Mouse (Mus musculus) spleen, embryonic (tissue): ENCODE data around the gene Wdr18.

Source experiments
- CTCF ChIA-PET: fragments of 350-600 bp; sonication (Branson Sonifier 250); formaldehyde crosslinking; loops from one replicate; lab custom pipeline; 2022; lab: Charles Lee

Gene Wdr18

DNA sequence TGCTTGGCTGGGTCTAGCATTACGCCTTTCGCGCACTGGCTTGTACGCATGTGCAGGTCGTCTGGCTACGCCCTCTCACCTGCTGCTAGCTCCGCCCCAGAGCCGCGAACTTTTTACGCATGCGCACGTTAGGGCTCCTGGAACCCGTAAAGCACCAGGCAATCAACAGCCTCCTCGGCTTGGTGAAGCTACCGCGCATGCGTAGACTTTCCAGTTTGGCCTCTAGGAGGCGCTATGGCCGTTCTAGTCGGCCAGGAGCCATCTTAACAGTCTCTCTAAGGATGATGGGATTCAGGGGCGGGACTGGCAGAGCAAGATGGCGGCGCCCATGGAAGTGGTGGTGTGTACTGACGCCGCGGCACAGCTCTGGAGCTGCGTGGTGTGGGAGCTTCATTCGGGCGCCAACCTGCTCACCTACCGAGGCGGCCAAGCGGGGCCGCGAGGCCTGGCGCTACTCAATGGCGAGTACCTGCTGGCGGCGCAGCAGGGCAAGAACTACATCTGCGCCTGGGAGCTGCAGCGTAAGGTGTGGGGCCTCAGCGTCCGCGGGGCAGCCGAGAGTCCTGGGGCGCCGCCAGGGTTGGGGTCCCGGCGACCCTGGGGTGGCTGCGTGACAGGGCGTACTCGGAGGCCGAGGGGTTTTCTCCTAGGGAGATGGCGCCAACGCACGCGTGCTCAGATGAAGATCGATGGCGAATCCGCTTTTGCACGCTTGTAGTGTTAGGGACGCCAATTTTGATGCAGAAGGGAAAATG, at the start of gene Wdr18:
Gene Wdr18, plus strand, starts transcription at position 306 of the 755 bp plus-strand sequence.
- CTCF ChIA-PET, result interaction anchor here (0.7 to 1.0 kb wide), 2 partner anchors 20 to 24 kb away, joined by 4 to 7 read pairs; partner anchors contain the start of gene Tmem259

GRCm38 (mm10) chr10:79910556-79910955, 49.4 kb upstream of the Wdr18 start, which contains the start of gene Gm26602:
Gene Gm26602 (plus strand): TSS chr10:79910856.
- CTCF ChIA-PET, result interaction anchor here (0.6 to 1.8 kb wide), 3 partner anchors 12 to 76 kb away, joined by 3 to 8 read pairs (median 3); no protein-coding TSS in a partner anchor

- CTCF ChIA-PET, result no interaction called here
These were observed 47.5 kb upstream of the Wdr18 start for GRCm38 (mm10) chr10:79912412-79912811.

DNA sequence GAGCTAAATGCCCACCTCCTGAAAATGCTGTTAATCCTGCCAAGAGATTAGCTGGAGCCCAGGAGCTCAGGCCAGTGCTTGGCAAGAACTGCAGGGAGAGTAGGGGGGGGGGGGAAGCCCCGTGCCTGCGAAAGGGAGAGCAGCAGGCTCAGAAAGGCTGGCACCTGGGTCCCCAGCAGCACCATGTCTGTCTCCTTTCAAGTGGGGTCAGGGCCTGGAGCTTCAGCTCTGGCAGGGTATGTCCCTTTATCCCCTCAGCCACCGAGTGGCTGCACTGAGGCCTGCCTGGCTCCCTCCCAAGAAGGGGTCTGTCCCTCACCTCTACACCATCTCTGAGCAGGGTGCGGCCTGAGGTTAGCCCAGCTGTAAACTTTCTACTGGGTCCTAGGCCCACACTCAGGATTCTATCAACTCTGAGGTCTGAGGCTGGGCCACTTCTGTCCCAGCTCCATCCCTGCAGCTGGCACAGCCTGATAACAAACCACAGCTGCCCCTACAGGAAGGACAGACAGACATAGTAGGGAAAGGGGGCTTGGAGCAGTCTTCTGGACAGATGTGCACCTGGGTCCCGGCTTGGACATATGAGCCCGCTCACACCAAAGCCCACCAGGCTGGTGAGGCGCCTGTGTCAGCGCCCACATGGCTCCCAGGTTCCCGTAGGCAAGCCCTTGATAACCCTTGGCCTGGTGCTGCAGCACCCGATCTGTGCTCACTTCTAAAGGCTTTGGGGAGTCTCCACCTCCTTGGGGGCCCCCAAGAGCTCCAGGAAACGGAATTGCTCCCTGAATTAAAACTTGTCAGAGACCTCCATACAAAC, 45.6 kb upstream of the Wdr18 start:
- CTCF ChIA-PET, result interaction anchor here (0.5 to 1.2 kb wide), 5 partner anchors 10 to 327 kb away, joined by 3 to 8 read pairs (median 4); no protein-coding TSS in a partner anchor

DNA sequence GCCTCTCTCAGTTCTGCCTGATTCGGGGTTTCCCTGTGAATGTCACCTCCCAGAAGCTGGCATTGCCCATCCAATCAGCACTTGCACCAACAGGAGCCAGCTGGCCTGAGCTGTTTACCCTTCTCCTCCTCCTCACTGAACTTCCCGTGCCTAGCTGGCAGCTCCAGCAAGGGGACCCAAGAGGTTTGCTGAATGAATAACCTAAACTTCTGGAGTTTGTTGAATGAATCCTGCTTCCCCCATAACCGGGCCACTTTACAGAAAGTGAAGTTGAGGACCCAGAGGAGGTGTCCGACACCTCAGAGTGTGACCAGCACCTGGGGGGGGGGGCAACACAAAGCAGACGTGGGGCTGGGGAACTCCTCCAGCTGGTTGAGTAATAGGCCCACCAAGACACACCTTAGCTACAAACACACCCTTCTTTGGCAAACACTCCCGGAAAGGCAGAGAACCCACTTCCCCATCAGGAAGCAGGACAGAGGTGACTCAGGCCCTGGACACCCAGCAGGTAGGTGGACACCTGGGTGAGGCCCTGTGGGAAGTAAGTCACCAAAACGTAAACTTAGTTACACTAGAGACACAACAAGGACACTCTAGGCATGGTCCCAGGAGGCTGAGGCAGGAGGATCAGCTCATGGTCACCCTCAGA, 44.9 kb upstream of the Wdr18 start:
- CTCF ChIA-PET, result interaction anchor here (1.2 kb wide), 1 partner anchor 9 kb away, joined by 7 read pairs; no protein-coding TSS in a partner anchor

DNA sequence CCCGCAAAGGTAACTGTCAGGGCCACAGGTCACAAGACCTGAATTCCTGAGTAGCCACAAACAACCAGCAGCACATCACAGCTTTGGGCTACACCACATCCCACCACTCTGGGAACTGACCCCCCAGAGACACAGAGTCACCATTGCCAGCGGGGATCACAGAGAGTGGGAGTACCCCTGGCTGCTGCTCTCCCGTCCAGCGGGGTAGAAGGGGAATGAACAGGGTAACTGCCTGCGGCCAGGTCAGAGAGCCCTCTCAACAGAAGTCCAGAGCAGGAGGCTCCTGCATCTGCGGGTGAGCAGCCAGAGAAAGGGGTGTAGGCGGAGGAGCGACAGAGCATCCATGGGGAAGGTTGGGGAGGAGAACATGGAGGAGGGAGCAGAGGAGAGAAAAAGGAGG, 43.9 kb upstream of the Wdr18 start:
- CTCF ChIA-PET, result no interaction called here

GRCm38 (mm10) chr10:79916808-79917531, 43.0 kb upstream of the Wdr18 start, which contains the start of gene Kiss1r:
Gene Kiss1r (plus strand): TSS chr10:79916971.
- CTCF ChIA-PET, result no interaction called here

DNA sequence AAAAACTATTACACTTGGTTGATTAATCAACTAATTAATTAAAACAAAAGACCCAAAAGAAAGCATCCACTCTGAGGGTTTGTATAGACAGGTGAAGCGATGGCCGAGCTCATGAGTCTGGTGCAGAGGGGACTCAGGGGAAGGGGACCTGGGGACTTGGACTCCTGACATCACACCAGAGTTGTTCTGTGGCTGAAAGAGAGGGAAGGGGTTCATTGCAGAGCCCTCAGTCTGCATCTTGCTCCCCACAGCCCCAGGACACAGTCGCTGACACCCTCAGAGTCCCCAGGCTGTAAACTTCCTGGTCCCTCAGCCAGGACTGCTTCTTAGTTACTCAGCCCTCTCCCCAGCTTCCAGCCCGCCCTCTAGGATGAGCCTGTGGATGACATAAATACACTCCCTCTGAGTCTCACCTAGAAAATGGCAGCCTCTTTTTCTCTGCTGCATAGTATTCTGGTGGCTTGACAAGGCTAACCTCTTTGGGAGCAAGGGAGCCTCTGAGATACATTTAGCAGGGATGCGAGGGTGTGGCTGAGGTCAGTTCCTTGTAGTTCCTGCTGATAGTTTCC, 42.3 kb upstream of the Wdr18 start:
- CTCF ChIA-PET, result no interaction called here

DNA sequence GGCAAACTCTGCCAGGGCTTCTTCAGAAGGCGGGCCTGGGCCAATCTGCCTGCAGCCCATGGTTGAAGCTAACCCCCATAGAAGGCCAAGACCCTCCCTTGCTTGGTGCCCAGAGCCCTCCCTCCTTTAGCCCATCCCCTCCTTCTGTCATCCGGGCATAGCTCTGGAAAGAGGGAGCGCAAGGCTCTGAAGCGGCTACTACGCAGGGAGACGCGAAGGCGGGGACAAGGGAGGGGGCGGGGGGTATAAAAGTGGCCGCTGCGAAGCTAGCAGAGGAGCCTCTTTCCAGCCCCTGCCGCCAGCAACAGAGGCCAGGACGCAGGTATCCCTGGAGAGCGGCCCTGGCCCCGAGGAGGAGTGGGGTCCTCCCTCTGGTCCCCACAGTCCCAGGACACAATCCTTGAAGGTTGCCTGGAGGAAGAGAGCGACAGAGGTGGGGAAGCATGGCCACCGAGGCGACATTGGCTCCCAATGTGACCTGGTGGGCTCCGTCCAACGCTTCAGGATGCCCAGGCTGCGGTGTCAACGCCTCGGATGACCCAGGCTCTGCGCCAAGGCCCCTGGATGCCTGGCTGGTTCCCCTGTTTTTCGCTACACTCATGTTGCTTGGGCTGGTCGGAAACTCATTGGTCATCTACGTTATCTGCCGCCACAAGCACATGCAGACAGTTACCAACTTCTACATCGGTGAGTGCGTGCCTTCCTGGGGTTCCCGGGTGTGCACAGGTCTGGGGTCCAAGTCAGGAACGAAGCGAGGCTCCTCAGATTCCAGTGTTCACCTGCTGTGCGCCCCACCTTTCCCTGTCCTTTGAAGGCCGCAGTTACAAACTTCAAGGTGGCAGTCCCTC, 41.5 kb upstream of the Wdr18 start:
- CTCF ChIA-PET, result no interaction called here

GRCm38 (mm10) chr10:79919251-79919849, 40.6 kb upstream of the Wdr18 start:
- CTCF ChIA-PET, result no interaction called here

GRCm38 (mm10) chr10:79920056-79920890, 39.7 kb upstream of the Wdr18 start:
- CTCF ChIA-PET, result interaction anchor here (0.5 to 1.0 kb wide), 4 partner anchors 30 to 987 kb away, joined by 3 to 4 read pairs (median 3); partner anchors contain the start of gene Cfd

GRCm38 (mm10) chr10:79920958-79921535, 38.9 kb upstream of the Wdr18 start, which contains the start of gene R3hdm4:
Gene R3hdm4 (minus strand): TSS chr10:79921208.
- CTCF ChIA-PET, result interaction anchor here (1.0 kb wide), 1 partner anchor 30 kb away, joined by 3 read pairs; the partner anchor contains the start of gene Cfd

DNA sequence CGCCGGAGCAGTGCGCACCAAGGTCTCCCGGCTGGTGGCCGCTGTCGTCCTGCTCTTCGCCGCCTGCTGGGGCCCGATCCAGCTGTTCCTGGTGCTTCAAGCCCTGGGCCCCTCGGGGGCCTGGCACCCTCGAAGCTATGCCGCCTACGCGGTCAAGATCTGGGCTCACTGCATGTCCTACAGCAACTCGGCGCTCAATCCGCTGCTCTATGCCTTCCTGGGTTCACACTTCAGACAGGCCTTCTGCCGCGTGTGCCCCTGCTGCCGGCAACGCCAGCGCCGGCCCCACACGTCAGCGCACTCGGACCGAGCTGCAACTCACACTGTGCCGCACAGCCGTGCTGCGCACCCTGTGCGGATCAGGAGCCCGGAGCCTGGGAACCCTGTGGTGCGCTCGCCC, 38.4 kb upstream of the Wdr18 start:
- CTCF ChIA-PET, result interaction anchor here (0.6 kb wide), 1 partner anchor 13 kb away, joined by 3 read pairs; no protein-coding TSS in a partner anchor

DNA sequence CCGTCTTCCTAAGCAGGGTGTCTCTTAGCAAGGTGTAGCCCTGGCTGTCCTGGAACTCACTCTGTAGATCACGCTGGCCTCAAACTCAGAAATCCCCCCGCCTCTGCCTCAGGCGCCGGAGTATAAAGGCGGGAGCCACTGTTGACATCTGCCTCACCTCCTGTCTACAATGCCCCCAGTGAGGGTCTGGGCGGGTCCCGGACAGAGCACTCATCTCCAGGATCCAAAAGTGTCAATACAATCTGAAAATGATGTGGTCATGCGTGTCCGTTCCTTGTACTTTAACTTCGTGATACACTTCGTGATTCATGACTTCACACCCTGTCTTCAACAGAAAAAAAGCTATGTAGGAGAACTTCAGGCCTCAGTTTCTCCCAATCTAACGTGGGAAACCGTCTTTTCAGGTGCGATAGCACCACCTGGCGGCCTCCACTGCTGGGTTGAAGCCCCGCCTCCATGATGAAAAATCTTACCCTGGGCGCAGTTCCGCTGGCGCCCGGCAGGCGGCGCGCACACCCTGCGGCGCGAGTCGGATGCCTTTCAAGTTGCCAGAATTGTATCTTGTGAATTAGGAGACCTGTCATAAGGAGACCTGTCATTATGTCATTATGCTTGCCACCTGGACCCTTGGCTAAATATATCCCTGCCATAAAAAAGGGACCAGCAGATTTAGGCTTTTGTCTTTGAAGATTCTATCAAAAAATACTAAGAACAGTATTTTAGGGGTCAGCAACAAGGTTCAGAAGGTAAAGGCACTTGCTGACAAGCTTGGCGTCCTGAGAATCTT, 34.8 kb upstream of the Wdr18 start:
- CTCF ChIA-PET, result interaction anchor here (0.7 to 3.2 kb wide), 7 partner anchors 14 to 90 kb away, joined by 3 to 14 read pairs (median 9); partner anchors contain the start of gene Gm26602

DNA sequence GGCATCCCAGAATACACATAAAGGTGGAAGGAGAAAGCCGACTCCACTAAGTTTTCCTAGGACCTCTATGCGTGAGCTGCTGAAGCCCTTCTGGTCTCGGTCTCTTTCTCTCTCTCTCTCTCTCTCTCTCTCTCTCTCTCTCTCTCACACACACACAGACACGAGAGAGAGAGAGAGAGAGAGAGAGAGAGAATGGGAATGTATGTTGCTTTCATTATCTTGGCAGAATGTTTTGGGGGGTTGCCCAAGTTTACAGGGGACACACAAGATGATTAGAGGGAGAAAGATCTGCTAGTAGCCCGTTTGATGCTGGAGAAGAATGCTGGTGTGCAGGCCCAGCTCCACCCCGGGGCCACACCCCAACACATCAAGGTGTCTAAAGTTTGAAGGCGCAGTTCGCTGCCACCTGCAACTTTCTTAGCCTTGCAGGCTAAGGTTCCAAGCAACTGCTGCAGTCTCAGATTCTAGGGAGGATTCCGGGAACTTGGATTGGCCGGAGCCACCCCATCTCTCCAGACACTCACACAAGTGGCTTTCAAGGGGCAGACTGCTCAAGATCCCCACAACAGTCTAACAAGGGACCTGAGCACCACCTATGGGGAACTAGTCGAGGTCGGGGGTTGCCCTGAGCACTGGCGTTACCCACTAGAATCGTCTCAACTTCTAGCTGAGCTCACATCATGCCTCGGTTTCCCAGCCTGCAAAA, 34.0 kb upstream of the Wdr18 start:
- CTCF ChIA-PET, result interaction anchor here (0.7 to 3.2 kb wide), 7 partner anchors 15 to 91 kb away, joined by 3 to 14 read pairs (median 9); partner anchors contain the start of gene Gm26602
